Mouse (Mus musculus) MEL (cell line): ENCODE results near the gene Cfap57. TPM values are rescaled to one million over a fixed set of nuclear protein-coding genes. Genes with fewer than 3 reads are reported as not detected.
A peak's percentile ranks its signal among the peaks of the same experiment; 100 is the strongest.

Source experiments
- DNase-seq: peaks from one replicate; pipeline ENCODE4 v3.0.0; 2011; ENCODE audit warnings: low read depth, low spot score
- H3K27ac ChIP-seq: 2 replicates; pipeline ENCODE4 v1.5.1; 2012; ENCODE audit warnings: low read depth, mild to moderate bottlenecking, control low read depth, low read length, moderate library complexity; ENCODE audit not compliant: control insufficient read depth
- H3K27me3 ChIP-seq, 2 experiments: fragments of 150-350 bp in 1 of 2; sonication (generic) in 1 of 2; 2 replicates each; pipeline ENCODE4 v1.6.1; 2012; ENCODE audit warnings: low read length in 2 of 2, mild to moderate bottlenecking in 2 of 2, improper control_type of control experiment in 1 of 2, moderate library complexity in 1 of 2; ENCODE audit not compliant: insufficient read depth in 2 of 2, control insufficient read depth in 1 of 2
- H3K36me3 ChIP-seq, 2 experiments: 2 replicates each; pipeline ENCODE4 v1.6.1; 2012 to 2014; ENCODE audit warnings: low read length in 2 of 2, improper control_type of control experiment in 1 of 2, inconsistent platforms in 1 of 2, mild to moderate bottlenecking in 1 of 2; ENCODE audit not compliant: insufficient read depth in 2 of 2, control insufficient read depth in 1 of 2
- H3K4me1 ChIP-seq, 2 experiments: fragments of 150-350 bp in 1 of 2; sonication (generic) in 1 of 2; 2 replicates each; pipeline ENCODE4 v1.6.1; 2012; ENCODE audit warnings: low read length in 2 of 2, improper control_type of control experiment in 1 of 2, mild to moderate bottlenecking in 1 of 2; ENCODE audit not compliant: insufficient read depth in 2 of 2, control insufficient read depth in 1 of 2
- H3K4me3 ChIP-seq, 2 experiments: fragments of 150-350 bp in 1 of 2; sonication (generic) in 1 of 2; 2 replicates each; pipeline ENCODE4 v1.5.1; 2012; ENCODE audit warnings: low read depth in 2 of 2, low read length in 2 of 2, mild to moderate bottlenecking in 2 of 2, moderate library complexity in 2 of 2, control low read depth in 1 of 2, improper control_type of control experiment in 1 of 2; ENCODE audit not compliant: control insufficient read depth in 1 of 2, insufficient read depth in 1 of 2
- H3K79me2 ChIP-seq: 2 replicates; pipeline ENCODE4 v1.6.1; 2012; ENCODE audit warnings: mild to moderate bottlenecking, low read length, moderate library complexity; ENCODE audit not compliant: control insufficient read depth, poor library complexity, insufficient read depth
- H3K9ac ChIP-seq: 2 replicates; pipeline ENCODE4 v1.6.1; 2012; ENCODE audit warnings: low read depth, mild to moderate bottlenecking, control low read depth, low read length, moderate library complexity; ENCODE audit not compliant: control insufficient read depth, poor library complexity, severe bottlenecking
- H3K9me3 ChIP-seq: fragments of 150-350 bp; sonication (generic); replicated peaks from 2 replicates; pipeline ENCODE4 v1.6.1; 2012; ENCODE audit warnings: mild to moderate bottlenecking, low read length, improper control_type of control experiment, moderate library complexity; ENCODE audit not compliant: insufficient read depth
- BHLHE40 ChIP-seq: IDR thresholded peaks from 2 replicates; pipeline ENCODE4 v1.6.1; 2012; ENCODE audit warnings: low read depth, mild to moderate bottlenecking, inconsistent platforms, low read length, improper control_type of control experiment, borderline replicate concordance
- CHD1 ChIP-seq: IDR thresholded peaks from 2 replicates; pipeline ENCODE4 v1.6.1; 2012; ENCODE audit warnings: low read depth, mild to moderate bottlenecking, inconsistent platforms, low read length, improper control_type of control experiment
- CHD2 ChIP-seq: IDR thresholded peaks from 2 replicates; pipeline ENCODE4 v1.6.1; 2011; ENCODE audit warnings: low read length, improper control_type of control experiment
- CTCF ChIP-seq, 3 experiments: IDR thresholded peaks in 2 of 3; conservative IDR thresholded peaks in 1 of 3; 2 replicates each; pipeline ENCODE4 v1.5.1; 2011 to 2012; ENCODE audit warnings: low read length in 3 of 3, low read depth in 2 of 3, mild to moderate bottlenecking in 2 of 3, improper control_type of control experiment in 1 of 3, inconsistent platforms in 1 of 3, mixed read lengths in 1 of 3, moderate library complexity in 1 of 3; ENCODE audit not compliant: control insufficient read depth in 1 of 3, insufficient read depth in 1 of 3, poor library complexity in 1 of 3, severe bottlenecking in 1 of 3
- E2F4 ChIP-seq: IDR thresholded peaks from 2 replicates; pipeline ENCODE4 v1.6.1; 2011; ENCODE audit warnings: low read depth, low read length, improper control_type of control experiment, borderline replicate concordance
- EP300 ChIP-seq, 2 experiments: IDR thresholded peaks; 2 replicates each; pipeline ENCODE4 v1.6.1; 2011; ENCODE audit warnings: improper control_type of control experiment in 2 of 2, low read length in 2 of 2, low read depth in 1 of 2, mild to moderate bottlenecking in 1 of 2
- ETS1 ChIP-seq: IDR thresholded peaks from 2 replicates; pipeline ENCODE4 v1.6.1; 2012; ENCODE audit warnings: low read depth, mild to moderate bottlenecking, inconsistent platforms, low read length, improper control_type of control experiment, moderate library complexity
- GABPA ChIP-seq: IDR thresholded peaks from 2 replicates; pipeline ENCODE4 v1.6.1; 2012; ENCODE audit warnings: low read depth, mild to moderate bottlenecking, inconsistent platforms, low read length, improper control_type of control experiment, moderate library complexity
- GATA1 ChIP-seq: IDR thresholded peaks from 2 replicates; pipeline ENCODE4 v1.6.1; 2011; ENCODE audit warnings: low read depth, low read length, improper control_type of control experiment
- HCFC1 ChIP-seq: IDR thresholded peaks from 2 replicates; pipeline ENCODE4 v1.6.1; 2012; ENCODE audit warnings: low read depth, mild to moderate bottlenecking, inconsistent platforms, low read length, improper control_type of control experiment, moderate library complexity
- MAZ ChIP-seq: IDR thresholded peaks from 2 replicates; pipeline ENCODE4 v1.6.1; 2012; ENCODE audit warnings: low read depth, mild to moderate bottlenecking, inconsistent platforms, low read length, improper control_type of control experiment
- MEF2A ChIP-seq: IDR thresholded peaks from 2 replicates; pipeline ENCODE4 v1.6.1; 2014; ENCODE audit warnings: low read depth, mild to moderate bottlenecking, inconsistent platforms, low read length, improper control_type of control experiment; ENCODE audit not compliant: poor library complexity, insufficient replicate concordance, severe bottlenecking; ENCODE audit errors: extremely low read depth
- MXI1 ChIP-seq: IDR thresholded peaks from 2 replicates; pipeline ENCODE4 v1.6.1; 2011; ENCODE audit warnings: mild to moderate bottlenecking, low read depth, low read length, improper control_type of control experiment
- MYB ChIP-seq: IDR thresholded peaks from 2 replicates; pipeline ENCODE4 v1.6.1; 2011; ENCODE audit warnings: mild to moderate bottlenecking, low read depth, low read length, improper control_type of control experiment
- MYC ChIP-seq: IDR thresholded peaks from 2 replicates; pipeline ENCODE4 v1.6.1; 2011; ENCODE audit warnings: low read depth, mild to moderate bottlenecking, low read length, improper control_type of control experiment, moderate library complexity
- POLR2AphosphoS5 ChIP-seq: IDR thresholded peaks from 2 replicates; pipeline ENCODE4 v1.6.1; 2012; ENCODE audit warnings: low read depth, borderline replicate concordance, mild to moderate bottlenecking, inconsistent platforms, low read length, moderate library complexity, mixed read lengths
- TAL1 ChIP-seq: IDR thresholded peaks from 2 replicates; pipeline ENCODE4 v1.6.1; 2012; ENCODE audit warnings: mild to moderate bottlenecking, inconsistent platforms, low read length, moderate library complexity, mixed read lengths
- TBP ChIP-seq: IDR thresholded peaks from 2 replicates; pipeline ENCODE4 v1.8.0; 2011; ENCODE audit warnings: low read depth, low read length, improper control_type of control experiment
- USF1 ChIP-seq: IDR thresholded peaks from 2 replicates; pipeline ENCODE4 v1.6.1; 2014; ENCODE audit warnings: low read depth, mild to moderate bottlenecking, inconsistent platforms, low read length, improper control_type of control experiment, moderate library complexity
- USF2 ChIP-seq, 2 experiments: IDR thresholded peaks; 2 replicates each; pipeline ENCODE4 v1.6.1; 2011 to 2012; ENCODE audit warnings: improper control_type of control experiment in 2 of 2, low read length in 2 of 2, borderline replicate concordance in 1 of 2, inconsistent platforms in 1 of 2, low read depth in 1 of 2, mild to moderate bottlenecking in 1 of 2; ENCODE audit not compliant: insufficient read depth in 1 of 2
- ZC3H11A ChIP-seq: IDR thresholded peaks from 2 replicates; pipeline ENCODE4 v1.6.1; 2012; ENCODE audit warnings: low read depth, mild to moderate bottlenecking, inconsistent platforms, low read length, improper control_type of control experiment
- ZMIZ1 ChIP-seq: IDR thresholded peaks from 2 replicates; pipeline ENCODE4 v1.6.1; 2012; ENCODE audit warnings: low read depth, mild to moderate bottlenecking, inconsistent platforms, low read length, improper control_type of control experiment, moderate library complexity
- ZNF384 ChIP-seq: IDR thresholded peaks from 2 replicates; pipeline ENCODE4 v1.6.1; 2012; ENCODE audit warnings: low read depth, mild to moderate bottlenecking, inconsistent platforms, low read length, improper control_type of control experiment
- polyA plus RNA-seq, 2 experiments: library from polyadenylated mRNA; stranded (reverse) in 1 of 2; unstranded in 1 of 2; fragments of >175 nt in 1 of 2; fragments of >200 nt in 1 of 2; gene quantifications; 2 replicates each; pipeline versions ENCODE4 v1.2.1 to v1.2.4; 2012; ENCODE audit warnings: low replicate concordance in 2 of 2, low read depth in 1 of 2; ENCODE audit not compliant: insufficient read length in 2 of 2, insufficient read depth in 1 of 2, missing spikeins in 1 of 2
- total RNA-seq: library from RNA; depleted of rRNA; stranded (reverse); fragments of 300-350 nt; gene quantifications from 2 replicates; pipeline ENCODE4 v1.2.3, GENCODE M21; 2012

Gene Cfap57
- total and polyA plus RNA-seq, 3 experiments, result not detected

DNA sequence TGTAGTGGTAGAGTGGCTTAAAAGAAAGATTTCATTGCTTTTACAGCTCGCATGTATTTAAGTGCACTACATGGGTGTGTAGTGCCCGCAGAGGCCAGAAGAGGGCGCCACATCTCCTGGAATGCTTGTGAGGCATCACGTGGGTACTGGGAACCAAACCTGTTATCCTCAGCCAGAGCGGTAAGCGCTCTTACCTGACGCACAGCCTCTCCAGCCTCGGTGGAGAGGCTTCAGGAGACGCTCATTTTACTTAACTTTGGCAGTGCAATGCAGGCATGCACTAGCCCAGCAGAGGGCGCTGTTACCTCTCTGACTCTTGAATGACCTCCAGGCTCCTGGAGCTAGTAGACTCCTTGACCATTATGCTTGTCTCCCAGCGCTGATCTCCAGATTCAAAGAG is 8.0 kb downstream of the Cfap57 start (continued):
- TF ChIP-seq CTCF (IDR thresholded peaks at IDR 0.05 in 2 of 3, conservative IDR thresholded peaks at IDR 0.05 in 1 of 3; ENCODE audit: control insufficient read depth in 1 of 3, insufficient read depth in 1 of 3, low read depth in 2 of 3, low read length in 3 of 3, poor library complexity in 1 of 3, severe bottlenecking in 1 of 3), result peak; percentile 66 to 72 (median 66)
- TF ChIP-seq ZNF384, result no peak
- TF ChIP-seq E2F4, result no peak
- no peak for TF ChIP-seq ZC3H11A
- no peak for TF ChIP-seq MYC
- peak; percentile 74 for TF ChIP-seq USF1
- no peak for TF ChIP-seq TAL1
- no peak for TF ChIP-seq ETS1
- TF ChIP-seq POLR2AphosphoS5, result no peak

DNA sequence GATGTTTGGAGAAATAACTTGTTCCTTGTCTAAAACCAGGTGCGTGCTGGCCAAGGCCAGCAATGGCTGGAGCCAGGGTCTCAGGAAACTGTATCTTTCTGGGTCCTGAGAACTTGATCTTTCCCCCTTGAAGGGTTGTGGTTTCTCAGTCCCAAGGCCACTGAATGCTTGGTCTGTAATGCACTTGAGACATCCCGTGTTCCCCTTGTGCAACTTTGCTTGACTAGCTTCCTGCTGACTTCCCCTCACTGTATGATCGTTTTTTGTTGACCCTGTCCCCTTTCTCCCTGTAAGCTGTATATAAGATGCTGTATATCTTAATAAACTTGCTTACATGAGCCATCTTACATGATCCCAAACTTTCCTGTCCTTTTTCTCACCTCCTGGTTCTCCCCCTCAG is 10.7 kb downstream of the Cfap57 start:
- Histone ChIP-seq H3K79me2 (no peaks in the 10 kb centered on the region), H3K9me3 (no peaks in the 10 kb centered on the region), H3K9ac (no peak overlapping the region), H3K4me1 (no peaks in the 10 kb centered on the region), H3K27ac (no peak overlapping the region), H3K4me3 (no peak overlapping the region), H3K27me3 (peaks cover 7 to 11% of the 10 kb centered on the region in 2 experiments), H3K36me3 (no peaks in the 10 kb centered on the region)
- TF ChIP-seq TBP (no peak), ZNF384 (no peak), MXI1 (no peak), MYB (no peak), TAL1 (no peak), EP300 (IDR thresholded peaks at IDR 0.05; ENCODE audit: low read depth in 1 of 2, low read length in 2 of 2) (no peak), MEF2A (no peak), GATA1 (no peak), CHD2 (no peak), CTCF (IDR thresholded peaks at IDR 0.05 in 2 of 3, conservative IDR thresholded peaks at IDR 0.05 in 1 of 3; ENCODE audit: control insufficient read depth in 1 of 3, insufficient read depth in 1 of 3, low read depth in 2 of 3, low read length in 3 of 3, poor library complexity in 1 of 3, severe bottlenecking in 1 of 3) (no peak), ZMIZ1 (no peak)
- no peak for DNase-seq

DNA sequence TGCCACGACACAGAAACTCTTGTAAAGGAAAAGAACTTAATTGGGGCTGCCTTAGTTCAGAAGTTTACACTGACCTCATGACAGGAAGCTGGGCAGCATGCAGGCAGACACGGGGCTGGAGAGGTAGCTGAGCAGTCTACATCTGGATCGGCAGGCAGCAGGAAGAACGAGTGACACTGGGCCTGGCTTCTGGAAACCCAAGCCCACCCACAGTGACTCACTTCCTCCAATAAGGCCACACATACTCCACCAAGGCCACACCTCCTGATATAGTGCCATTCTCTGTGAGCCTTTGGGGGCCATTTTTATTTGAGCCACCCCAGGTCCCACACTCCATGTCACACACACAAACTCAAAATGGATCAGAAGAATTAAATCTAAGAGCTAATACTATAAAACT is 16.5 kb downstream of the Cfap57 start:
- Histone ChIP-seq H3K9me3 (no peaks in the 10 kb centered on the region), H3K4me3 (no peak overlapping the region), H3K9ac (no peak overlapping the region), H3K27ac (no peak overlapping the region), H3K36me3 (no peaks in the 10 kb centered on the region), H3K4me1 (no peaks in the 10 kb centered on the region), H3K79me2 (no peaks in the 10 kb centered on the region), H3K27me3 (peaks cover 2% of the 10 kb centered on the region in 2 experiments; a peak in 3 of 4 replicates)
- no peak for TF ChIP-seq USF2 (IDR thresholded peaks at IDR 0.05; ENCODE audit: borderline replicate concordance in 1 of 2, insufficient read depth in 1 of 2, low read depth in 1 of 2, low read length in 2 of 2)
- no peak for TF ChIP-seq GABPA
- TF ChIP-seq HCFC1, result no peak
- no peak for TF ChIP-seq BHLHE40
- TF ChIP-seq MAZ, result no peak
- TF ChIP-seq CTCF (IDR thresholded peaks at IDR 0.05 in 2 of 3, conservative IDR thresholded peaks at IDR 0.05 in 1 of 3; ENCODE audit: control insufficient read depth in 1 of 3, insufficient read depth in 1 of 3, low read depth in 2 of 3, low read length in 3 of 3, poor library complexity in 1 of 3, severe bottlenecking in 1 of 3), result no peak
- no peak for TF ChIP-seq CHD1
- DNase-seq, result no peak
